16 mouse cellular contexts compared by ENCODE assay signal in the genomic region with DNA sequence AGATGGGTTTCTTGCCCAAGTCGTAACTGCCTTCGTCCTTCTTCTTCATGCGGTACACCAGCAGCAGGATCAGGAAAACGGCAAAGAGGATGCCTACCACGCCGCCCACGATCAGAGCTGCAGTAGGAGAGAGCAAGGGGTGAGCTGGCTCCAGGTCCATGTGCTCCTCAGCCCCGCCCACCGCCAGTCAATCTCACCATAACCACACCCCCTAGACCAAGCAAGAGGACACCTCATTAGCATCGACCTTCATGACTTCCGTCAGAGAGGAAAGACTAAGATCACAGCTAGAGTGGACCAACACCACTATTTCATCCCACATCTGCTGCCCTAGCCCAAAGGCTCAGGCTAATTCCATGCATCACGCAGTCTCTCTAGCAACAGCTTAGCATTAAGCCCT. TPM values are rescaled to one million over a fixed set of nuclear protein-coding genes. Genes with fewer than 3 reads are reported as not detected.
A peak's percentile ranks its signal among the peaks of the same experiment; 100 is the strongest.
DNase-seq lines count a peak whose midpoint lies in the region; ATAC-seq lines count a peak whose summit lies in the region.
"Had no signal": no experiment of that assay in that cellular context is flagged by ENCODE, and none has a peak within 500 bp of the region (broad histone marks: within the 10 kb centered on the region; RNA-seq: fewer than 3 reads in every experiment).

No protein-coding gene starts in this region.

- H3K9me3 ChIP-seq in hindbrain, embryonic 11.5 days (ENCODE audit: control insufficient read depth, low read length): no peaks in the 10 kb centered on the region
- no peaks in the 10 kb centered on the region for H3K9me3 ChIP-seq in hindbrain, embryonic 14.5 days (ENCODE audit: control insufficient read depth, low read length)
- H3K9me3 ChIP-seq in liver, embryonic 13.5 days (replicated peaks): no peaks in the 10 kb centered on the region
- no peaks in the 10 kb centered on the region for H3K9me3 ChIP-seq in liver, embryonic 12.5 days (replicated peaks)
- H3K9me3 ChIP-seq: embryonic facial prominence, embryonic 13.5 days; forebrain, embryonic 10.5 days; heart, embryonic 15.5 days; hindbrain, embryonic 12.5 days; neural tube, embryonic 12.5 days had no signal

- no peak overlapping the region for H3K4me3 ChIP-seq in hindbrain, embryonic 11.5 days (ENCODE audit: low read depth, low read length)
- H3K4me3 ChIP-seq in hindbrain, embryonic 14.5 days (replicated peaks; ENCODE audit: low read length): no peak overlapping the region
- H3K4me3 ChIP-seq in liver, embryonic 13.5 days (replicated peaks): no peak overlapping the region
- H3K4me3 ChIP-seq in liver, embryonic 12.5 days: no peak overlapping the region
- H3K4me3 ChIP-seq: embryonic facial prominence, embryonic 13.5 days; forebrain, embryonic 10.5 days; heart, embryonic 15.5 days; hindbrain, embryonic 12.5 days; neural tube, embryonic 12.5 days had no signal

- no peaks in the 10 kb centered on the region for H3K27me3 ChIP-seq in hindbrain, embryonic 11.5 days (ENCODE audit: control insufficient read depth, insufficient read depth, low read length)
- no peaks in the 10 kb centered on the region for H3K27me3 ChIP-seq in hindbrain, embryonic 14.5 days (ENCODE audit: control insufficient read depth, insufficient read depth, low read length)
- peaks cover 38% of the 10 kb centered on the region for H3K27me3 ChIP-seq in liver, embryonic 13.5 days
- H3K27me3 ChIP-seq in liver, embryonic 12.5 days (replicated peaks): peaks cover 53% of the 10 kb centered on the region
- H3K27me3 ChIP-seq: embryonic facial prominence, embryonic 13.5 days; heart, embryonic 15.5 days; neural tube, embryonic 12.5 days had no signal

- H3K36me3 ChIP-seq in hindbrain, embryonic 11.5 days (ENCODE audit: control insufficient read depth, insufficient read depth, low read length): peaks cover 2% of the 10 kb centered on the region; the same call in 1 of the 2 replicates
- no peaks in the 10 kb centered on the region for H3K36me3 ChIP-seq in hindbrain, embryonic 14.5 days (replicated peaks; ENCODE audit: control insufficient read depth, insufficient read depth)
- peaks cover 17% of the 10 kb centered on the region for H3K36me3 ChIP-seq in liver, embryonic 13.5 days
- peaks cover 23% of the 10 kb centered on the region for H3K36me3 ChIP-seq in liver, embryonic 12.5 days
- H3K36me3 ChIP-seq: hindbrain, embryonic 12.5 days; neural tube, embryonic 12.5 days had no signal

- no peaks in the 10 kb centered on the region for H3K4me1 ChIP-seq in hindbrain, embryonic 11.5 days (replicated peaks; ENCODE audit: control insufficient read depth, insufficient read depth, low read length)
- no peaks in the 10 kb centered on the region for H3K4me1 ChIP-seq in hindbrain, embryonic 14.5 days (replicated peaks; ENCODE audit: control insufficient read depth, insufficient read depth, low read length)
- peaks cover 3% of the 10 kb centered on the region; the same call in 1 of the 2 replicates for H3K4me1 ChIP-seq in liver, embryonic 13.5 days (replicated peaks)
- peaks cover 8% of the 10 kb centered on the region; the same call in 1 of the 2 replicates for H3K4me1 ChIP-seq in liver, embryonic 12.5 days
- H3K4me1 ChIP-seq: neural tube, embryonic 12.5 days had no signal

- no peak overlapping the region for H3K4me2 ChIP-seq in hindbrain, embryonic 11.5 days (replicated peaks; ENCODE audit: low read depth, low read length)
- no peak overlapping the region for H3K4me2 ChIP-seq in hindbrain, embryonic 14.5 days (replicated peaks)
- no peak overlapping the region for H3K4me2 ChIP-seq in liver, embryonic 13.5 days
- H3K4me2 ChIP-seq in liver, embryonic 12.5 days: no peak overlapping the region
- H3K4me2 ChIP-seq: embryonic facial prominence, embryonic 13.5 days; heart, embryonic 15.5 days; hindbrain, embryonic 12.5 days; neural tube, embryonic 12.5 days had no signal

- DNase-seq in hindbrain, embryonic 11.5 days (ENCODE audit: low spot score): peak; percentile 16
- no peak for DNase-seq in hindbrain, embryonic 14.5 days (ENCODE audit: low spot score)
- DNase-seq in liver, embryonic 13.5 days: no peak
- peak; percentile 73 for DNase-seq in MN1 (ENCODE audit: low spot score)
- DNase-seq in kidney, postnatal 25 days: peak; percentile 63 to 82
- DNase-seq in cerebellum, postnatal 4 days (ENCODE audit: low spot score in 2 of 2): no peak
- DNase-seq in urinary bladder, adult 2 months (ENCODE audit: low spot score): no peak
- DNase-seq: cerebellum, adult 9-11 months; lung, adult 18-20 months; thymus, postnatal 14 days had no signal

- ATAC-seq in hindbrain, embryonic 11.5 days (ENCODE audit: low FRiP score): no peak
- ATAC-seq in hindbrain, embryonic 14.5 days (ENCODE audit: low FRiP score): no peak
- 0 out of 2 replicates have a peak, but pooled peaks have one; percentile 52 for ATAC-seq in liver, embryonic 13.5 days (ENCODE audit: low read depth)
- ATAC-seq in liver, embryonic 12.5 days: no peak

- H3K27ac ChIP-seq in hindbrain, embryonic 11.5 days (ENCODE audit: low read depth, low read length): no peak overlapping the region
- no peak overlapping the region for H3K27ac ChIP-seq in hindbrain, embryonic 14.5 days
- no peak overlapping the region for H3K27ac ChIP-seq in liver, embryonic 13.5 days
- no peak overlapping the region for H3K27ac ChIP-seq in liver, embryonic 12.5 days
- H3K27ac ChIP-seq: embryonic facial prominence, embryonic 13.5 days; forebrain, embryonic 10.5 days; heart, embryonic 15.5 days; hindbrain, embryonic 12.5 days; neural tube, embryonic 12.5 days had no signal

- 31% methylated on average over 12 of the region's 12 CpGs for WGBS in hindbrain, embryonic 11.5 days
- 36% methylated on average over 12 of the region's 12 CpGs for WGBS in hindbrain, embryonic 14.5 days
- WGBS in liver, embryonic 13.5 days (ENCODE audit: insufficient replicate concordance): 20% methylated on average over 12 of the region's 12 CpGs
- 10% methylated on average over 12 of the region's 12 CpGs for WGBS in liver, embryonic 12.5 days (ENCODE audit: insufficient replicate concordance)

- no peak overlapping the region for H3K9ac ChIP-seq in hindbrain, embryonic 11.5 days (ENCODE audit: low read depth, low read length)
- H3K9ac ChIP-seq in hindbrain, embryonic 14.5 days: no peak overlapping the region
- H3K9ac ChIP-seq in liver, embryonic 13.5 days: no peak overlapping the region
- H3K9ac ChIP-seq in liver, embryonic 12.5 days: no peak overlapping the region
- H3K9ac ChIP-seq: embryonic facial prominence, embryonic 13.5 days; heart, embryonic 15.5 days; hindbrain, embryonic 12.5 days; neural tube, embryonic 12.5 days had no signal

RNA-seq across cellular contexts. Expression of a gene that starts 17.6 kb away (rescaled TPM):
- polyA plus RNA-seq in hindbrain, embryonic 11.5 days (2014; fragmentation: Nextera tagmentation; extraction: Ambion mirVana): 9.8 and 11.6 TPM in 2 replicates
- 6.8 and 9.3 TPM in 2 replicates for polyA plus RNA-seq in hindbrain, embryonic 14.5 days (2014; fragmentation: Nextera tagmentation; extraction: Ambion mirVana)
- polyA plus RNA-seq in liver, embryonic 13.5 days (2015; fragmentation: Nextera tagmentation; extraction: Ambion mirVana): 33.6 and 37.0 TPM in 2 replicates
- 31.3 and 31.8 TPM in 2 replicates for polyA plus RNA-seq in liver, embryonic 12.5 days (2016; fragmentation: Nextera tagmentation; extraction: Ambion mirVana)
- 150 and 162 TPM in 2 replicates for polyA plus RNA-seq in urinary bladder, adult 2 months (2012; rRNA removed)

RNA-seq across cellular contexts. Expression of a gene that starts 21.2 kb away (rescaled TPM):
- polyA plus RNA-seq in hindbrain, embryonic 11.5 days (2014; fragmentation: Nextera tagmentation; extraction: Ambion mirVana): 0.71 and 0.91 TPM in 2 replicates
- polyA plus RNA-seq in hindbrain, embryonic 14.5 days (2014; fragmentation: Nextera tagmentation; extraction: Ambion mirVana): 0.44 and 0.75 TPM in 2 replicates
- polyA plus RNA-seq in liver, embryonic 13.5 days (2015; fragmentation: Nextera tagmentation; extraction: Ambion mirVana): 0.13 and 0.35 TPM in 2 replicates
- 0.28 and 0.41 TPM in 2 replicates for polyA plus RNA-seq in liver, embryonic 12.5 days (2016; fragmentation: Nextera tagmentation; extraction: Ambion mirVana)
- 3.1 and 3.4 TPM in 2 replicates for polyA plus RNA-seq in urinary bladder, adult 2 months (2012; rRNA removed)
- polyA plus RNA-seq: forebrain, embryonic 10.5 days had no signal

RNA-seq across cellular contexts. Expression of a gene that starts 23.2 kb away (rescaled TPM):
- not detected in 2 replicates for polyA plus RNA-seq in hindbrain, embryonic 11.5 days (2014; fragmentation: Nextera tagmentation; extraction: Ambion mirVana)
- polyA plus RNA-seq in hindbrain, embryonic 14.5 days (2014; fragmentation: Nextera tagmentation; extraction: Ambion mirVana): 0.04 and 0.15 TPM in 2 replicates
- 0.02 TPM in 2 replicates for polyA plus RNA-seq in liver, embryonic 13.5 days (2015; fragmentation: Nextera tagmentation; extraction: Ambion mirVana)
- not detected in 2 replicates for polyA plus RNA-seq in liver, embryonic 12.5 days (2016; fragmentation: Nextera tagmentation; extraction: Ambion mirVana)
- polyA plus RNA-seq in urinary bladder, adult 2 months (2012; rRNA removed): 0.01 TPM in 1 of 2 replicates, not detected in the other
- polyA plus RNA-seq: forebrain, embryonic 10.5 days had no signal

RNA-seq across cellular contexts. Expression of a gene that starts 30.6 kb away (rescaled TPM):
- polyA plus RNA-seq in hindbrain, embryonic 11.5 days (2014; fragmentation: Nextera tagmentation; extraction: Ambion mirVana): 71.3 and 72.2 TPM in 2 replicates
- 87.1 and 92.6 TPM in 2 replicates for polyA plus RNA-seq in hindbrain, embryonic 14.5 days (2014; fragmentation: Nextera tagmentation; extraction: Ambion mirVana)
- 28.5 and 33.2 TPM in 2 replicates for polyA plus RNA-seq in liver, embryonic 13.5 days (2015; fragmentation: Nextera tagmentation; extraction: Ambion mirVana)
- 36.1 and 37.9 TPM in 2 replicates for polyA plus RNA-seq in liver, embryonic 12.5 days (2016; fragmentation: Nextera tagmentation; extraction: Ambion mirVana)
- polyA plus RNA-seq in urinary bladder, adult 2 months (2012; rRNA removed): 38.9 and 45.9 TPM in 2 replicates

RNA-seq across cellular contexts. Expression of a gene that starts 34.6 kb away (rescaled TPM):
- 4.8 and 5.4 TPM in 2 replicates for polyA plus RNA-seq in hindbrain, embryonic 11.5 days (2014; fragmentation: Nextera tagmentation; extraction: Ambion mirVana)
- polyA plus RNA-seq in hindbrain, embryonic 14.5 days (2014; fragmentation: Nextera tagmentation; extraction: Ambion mirVana): 8.6 and 10.0 TPM in 2 replicates
- polyA plus RNA-seq in liver, embryonic 13.5 days (2015; fragmentation: Nextera tagmentation; extraction: Ambion mirVana): 5.3 and 5.7 TPM in 2 replicates
- 4.7 and 5.2 TPM in 2 replicates for polyA plus RNA-seq in liver, embryonic 12.5 days (2016; fragmentation: Nextera tagmentation; extraction: Ambion mirVana)
- 3.0 and 4.4 TPM in 2 replicates for polyA plus RNA-seq in urinary bladder, adult 2 months (2012; rRNA removed)

Comparison
In these comparisons a context has a peak if more than half of its experiments do, and no peak if none do; other contexts are left out.
1. DNase-seq: peak in hindbrain, embryonic 11.5 days (single experiment), MN1 (single experiment) and kidney, postnatal 25 days (2 of 2); none in hindbrain, embryonic 14.5 days (single experiment), liver, embryonic 13.5 days (single experiment), cerebellum, postnatal 4 days (0 of 2) and urinary bladder, adult 2 months (single experiment).